Mouse (Mus musculus) brain, embryonic 14.5 days (tissue): ENCODE measurements around the gene Slc25a30. TPM values are rescaled to one million over a fixed set of nuclear protein-coding genes. Genes with fewer than 3 reads are reported as not detected.
"Not testable (repeated sequence)": the region's sequence is repeated elsewhere in the genome, so short reads cannot be mapped to it uniquely, and the experiment has no call there.

Experiments used
- DNase-seq: peaks from one replicate; pipeline ENCODE4 v3.0.0-alpha.2; 2011; ENCODE audit warnings: low read depth
- CTCF ChIP-seq: fragments of 200-500 bp; IDR thresholded peaks from 2 replicates; pipeline ENCODE4 v1.5.1; 2012; ENCODE audit warnings: inconsistent platforms, mild to moderate bottlenecking, moderate library complexity, borderline replicate concordance; ENCODE audit not compliant: insufficient read depth, insufficient read length; ENCODE audit errors: extremely low read depth
- POLR2A ChIP-seq: fragments of 200-500 bp; IDR thresholded peaks from 2 replicates; pipeline ENCODE4 v1.6.1; 2012; ENCODE audit warnings: mild to moderate bottlenecking, inconsistent platforms, borderline replicate concordance; ENCODE audit not compliant: poor library complexity, insufficient read depth, insufficient read length, severe bottlenecking; ENCODE audit errors: extremely low read depth
- polyA plus RNA-seq: library from polyadenylated mRNA; depleted of rRNA; stranded (reverse); fragments of >200 nt; gene quantifications from 2 replicates; pipeline ENCODE4 v1.2.3, GENCODE M21; 2012

Gene Slc25a30
- polyA plus RNA-seq, 1 experiment = 18.3 TPM

DNA sequence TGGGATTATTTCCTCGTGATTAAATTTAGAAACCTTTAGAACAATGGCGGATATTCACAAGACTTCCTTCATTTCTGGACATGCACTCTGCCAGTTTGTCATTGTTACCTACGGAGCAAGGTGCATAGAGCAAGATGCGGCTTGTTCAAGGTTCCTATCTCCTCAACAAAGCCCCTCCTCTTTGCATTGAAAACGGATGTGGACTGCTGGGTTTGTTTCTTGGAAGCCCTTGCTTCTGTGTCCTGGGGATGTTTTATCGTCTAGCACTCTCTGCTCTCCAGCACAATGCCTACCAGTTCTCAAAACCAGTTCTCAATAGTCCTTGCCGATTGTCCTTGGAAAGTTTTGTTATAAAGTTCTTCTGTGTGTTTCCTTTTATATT is 948 bp upstream of the Slc25a30 start:
- DNase-seq = no peak
- no peak for TF ChIP-seq POLR2A
- TF ChIP-seq CTCF = no peak

- DNase-seq = peak; percentile 80
Observed at GRCm38 (mm10) chr14:75786424-75786867, 391 bp downstream of the Slc25a30 start.

DNA sequence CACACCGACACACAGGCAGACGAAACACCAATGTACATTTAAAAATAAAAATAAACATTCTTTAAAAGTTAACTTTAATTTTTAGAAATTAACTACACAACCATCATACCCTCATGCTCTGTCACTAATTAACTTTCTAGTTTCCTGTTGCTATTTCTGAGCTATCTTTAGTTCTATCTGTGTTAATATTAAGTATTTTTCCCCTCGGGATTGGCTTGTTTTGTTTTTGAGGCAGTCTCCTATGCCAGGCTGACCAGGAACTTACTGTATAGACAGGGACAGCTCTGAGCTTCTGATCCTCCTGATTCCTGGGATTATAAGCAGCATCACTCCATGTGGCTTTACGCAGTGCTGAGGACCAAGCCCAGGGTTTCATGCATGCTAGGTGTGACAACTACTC is 6.9 kb downstream of the Slc25a30 start:
- no peak for DNase-seq
- TF ChIP-seq POLR2A (no peak), CTCF (no peak)

More at GRCm38 (mm10) chr14:75786424-75786867, 391 bp downstream of the Slc25a30 start:
- TF ChIP-seq POLR2A (no peak), CTCF (no peak)

DNA sequence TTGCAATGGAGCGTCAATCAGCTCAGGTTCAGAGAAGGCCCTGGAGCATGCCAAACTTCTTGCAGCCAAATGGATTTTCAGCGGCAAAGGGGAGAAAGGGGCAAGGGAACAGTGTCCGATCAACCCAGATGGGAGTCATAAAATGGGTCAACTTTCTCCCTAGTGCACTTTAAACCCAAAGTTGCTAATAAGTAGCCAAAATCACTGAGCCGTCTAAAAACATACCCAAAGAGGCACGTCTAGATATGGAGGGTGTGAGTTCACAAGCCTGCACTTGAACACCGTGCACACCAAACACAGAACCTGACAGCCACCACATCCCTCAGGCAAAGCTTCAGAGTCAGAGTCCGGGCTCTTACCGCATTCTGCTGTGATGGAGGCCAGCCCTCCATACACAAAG is 10.2 kb downstream of the Slc25a30 start:
- no peak for TF ChIP-seq POLR2A
- no peak for TF ChIP-seq CTCF
- no peak for DNase-seq

DNA sequence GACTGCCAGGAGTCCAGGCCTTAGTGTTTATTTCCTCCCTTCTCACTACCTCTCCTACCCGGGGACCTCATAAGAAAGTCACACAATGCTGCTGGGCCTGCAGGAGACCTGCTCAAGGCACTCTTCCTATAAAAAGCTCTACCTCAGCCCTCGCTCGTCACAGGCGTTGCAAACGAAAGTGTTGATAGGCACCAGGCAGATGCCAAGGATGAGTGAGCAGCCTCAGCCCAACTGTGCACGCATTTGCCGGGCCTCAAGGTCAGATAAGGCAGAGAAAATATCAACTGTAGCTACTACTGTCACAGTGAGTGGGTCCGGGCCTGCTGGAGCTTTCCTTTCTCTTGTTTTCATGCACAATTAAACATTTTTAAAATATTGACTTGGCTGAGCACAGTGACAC is 13.4 kb downstream of the Slc25a30 start:
- no peak for DNase-seq
- TF ChIP-seq CTCF (no peak), POLR2A (no peak)

DNA sequence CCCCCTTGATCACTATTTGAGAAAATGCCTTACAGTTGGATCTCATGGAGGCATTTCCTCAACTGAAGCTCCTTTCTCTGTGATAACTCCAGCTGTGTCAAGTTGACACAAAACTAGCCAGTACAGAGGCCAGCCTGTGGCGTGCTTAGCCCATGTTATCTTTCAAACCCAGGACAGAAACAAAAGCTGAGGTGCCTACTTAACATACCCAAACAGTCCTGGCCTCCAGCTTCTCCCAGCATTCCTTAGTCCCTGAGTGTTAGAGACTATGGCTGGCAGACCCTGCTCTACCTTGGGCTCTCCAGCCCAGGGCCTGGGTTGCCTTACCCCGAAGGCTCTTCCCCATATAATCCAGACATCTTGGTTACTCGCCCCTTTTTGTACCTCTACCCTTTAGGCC is 14.4 kb downstream of the Slc25a30 start:
- not testable (repeated sequence) for DNase-seq

GRCm38 (mm10) chr14:75771101-75771501 is 15.7 kb downstream of the Slc25a30 start:
- DNase-seq = no peak
- no peak for TF ChIP-seq CTCF

DNA sequence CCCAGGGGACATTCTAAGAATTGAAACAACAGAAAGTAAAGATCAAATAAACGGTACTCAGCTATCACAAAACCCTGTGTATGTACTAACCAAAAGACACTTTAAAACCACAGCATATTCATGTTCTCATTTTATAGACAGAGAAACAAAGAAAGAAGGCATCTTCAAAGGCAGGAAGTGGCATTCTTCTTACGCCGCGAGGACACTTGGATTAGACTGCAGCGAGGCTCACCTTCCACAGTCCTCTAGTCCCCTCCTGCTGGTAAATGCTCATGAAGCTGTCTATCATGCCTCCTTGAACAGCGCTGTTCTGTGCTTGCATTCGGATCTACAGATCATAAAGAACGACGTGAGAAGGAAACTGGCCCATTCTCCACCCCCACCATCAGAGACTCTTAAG is 17.5 kb downstream of the Slc25a30 start:
- no peak for TF ChIP-seq POLR2A
- TF ChIP-seq CTCF = no peak
- DNase-seq = no peak

GRCm38 (mm10) chr14:75768275-75768608 is 18.6 kb downstream of the Slc25a30 start:
- no peak for DNase-seq
- TF ChIP-seq CTCF (no peak), POLR2A (no peak)

DNA sequence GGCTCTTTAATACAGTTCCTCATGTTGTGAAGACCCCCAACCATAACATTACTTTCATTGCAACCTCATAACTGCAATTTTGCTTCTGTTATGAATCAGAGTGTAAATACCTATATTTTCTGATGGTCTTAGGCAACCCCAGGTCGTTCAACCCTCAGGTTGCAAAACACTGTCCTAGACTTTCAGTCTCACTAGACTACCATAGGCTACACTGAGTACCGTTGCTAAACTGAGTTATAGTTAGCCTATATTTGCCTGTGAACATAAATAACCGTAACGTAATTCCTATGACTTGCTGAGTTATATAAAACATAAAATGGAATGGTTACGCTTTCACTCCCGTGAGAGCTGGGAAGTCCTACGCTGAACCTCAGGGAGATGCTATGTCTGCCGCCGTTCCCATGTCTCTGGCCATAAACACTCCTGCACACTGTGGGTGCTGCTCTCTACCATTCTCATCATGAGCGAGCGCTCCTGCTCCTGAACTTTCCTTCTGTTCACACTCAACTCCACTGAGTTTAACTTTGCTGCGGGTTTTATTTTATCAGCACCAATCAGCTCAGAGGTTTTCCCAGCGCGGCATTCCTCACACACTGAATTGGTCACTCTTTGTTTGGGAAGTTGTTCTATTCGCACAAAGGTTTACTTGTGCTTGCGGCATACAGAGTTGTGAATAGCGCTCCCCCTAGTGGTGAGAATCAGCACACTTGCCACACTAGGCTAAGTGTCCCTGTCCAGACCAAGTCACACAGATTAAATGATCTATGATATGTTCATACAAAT is 19.2 kb downstream of the Slc25a30 start:
- TF ChIP-seq POLR2A (no peak), CTCF (peak; percentile 92)
- peak; percentile 95 for DNase-seq

DNA sequence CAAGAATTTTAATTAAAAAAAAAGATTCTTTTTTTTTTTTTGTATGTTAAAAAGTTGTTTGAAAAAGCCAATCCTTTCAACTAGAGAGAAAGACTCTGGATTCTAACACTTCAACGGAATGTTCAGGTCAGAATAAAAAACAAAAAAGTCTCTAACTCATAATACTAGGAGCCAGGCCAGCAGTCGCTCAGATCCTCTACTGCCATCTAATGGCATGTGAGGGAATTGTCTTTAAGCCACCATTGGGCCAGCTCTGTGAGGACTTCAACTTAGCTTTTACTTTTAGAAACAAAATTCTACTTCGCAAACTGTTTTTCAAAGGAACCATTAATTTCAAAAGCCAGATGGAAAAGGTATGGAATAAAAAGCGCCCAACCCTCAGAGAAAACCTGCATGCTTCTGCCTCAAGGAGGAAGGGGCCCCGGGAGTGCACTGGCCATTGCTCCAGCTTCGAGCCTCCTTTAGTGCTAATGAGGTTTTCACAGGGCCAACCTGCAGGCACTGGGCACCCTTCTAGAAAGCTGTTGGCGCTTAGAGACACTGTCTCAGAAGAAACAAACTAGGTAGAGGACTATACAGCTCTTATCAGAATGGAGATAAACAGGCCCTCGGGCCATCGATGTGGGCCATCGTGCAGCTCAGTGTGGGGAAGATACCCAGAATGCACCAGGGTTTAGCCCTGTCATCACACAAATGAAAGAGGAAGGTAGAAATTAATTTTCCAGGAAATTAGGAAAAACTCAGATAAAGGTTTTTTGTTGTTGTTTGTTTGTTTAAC is 25.6 kb downstream of the Slc25a30 start:
- TF ChIP-seq CTCF (peak; percentile 76; the same call in 1 of the 2 replicates), POLR2A (no peak)
- peak; percentile 64 for DNase-seq

DNA sequence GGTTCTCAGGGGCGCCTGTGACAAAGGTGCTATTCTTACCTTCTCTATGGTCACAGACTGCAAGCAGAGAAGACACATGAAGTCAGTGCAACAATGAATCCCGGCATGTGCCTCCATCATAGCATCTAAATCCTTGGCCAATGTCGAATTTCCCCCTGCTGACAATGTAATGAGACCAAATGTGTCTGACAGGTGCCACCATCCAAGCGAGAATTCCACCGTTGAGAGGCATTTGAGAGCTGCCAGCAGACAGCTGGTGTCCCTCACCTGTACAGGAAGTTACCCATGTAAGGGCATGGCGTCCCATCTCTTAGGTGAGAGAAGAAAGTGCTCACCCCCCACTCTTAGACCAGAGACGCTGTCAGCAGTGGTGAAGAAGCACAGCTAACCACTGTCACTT is 28.4 kb downstream of the Slc25a30 start:
- DNase-seq = no peak
- TF ChIP-seq POLR2A (no peak), CTCF (no peak)
